Mouse (Mus musculus) forebrain, embryonic 10.5 days (tissue): ENCODE measurements at regions not wholly inside any gene's neighbourhood (a gene's known extent, or its start where the extent isn't known, plus 50 kb on each side); places are given as distances from the start of the nearest gene placed in this dataset.

ENCODE experiments used
- DNase-seq: peaks from one replicate; pipeline ENCODE4 v3.0.0-alpha.2; 2017; ENCODE audit warnings: low spot score; ENCODE audit errors: extremely low spot score
- H3K27ac ChIP-seq: fragments of 300-500 bp; sonication (generic); 2 replicates; pipeline ENCODE4 v1.5.1; 2016; ENCODE audit warnings: mild to moderate bottlenecking
- H3K27me3 ChIP-seq: fragments of 300-500 bp; sonication (generic); 2 replicates; pipeline ENCODE4 v1.6.1; 2016; ENCODE audit warnings: mild to moderate bottlenecking; ENCODE audit not compliant: poor library complexity, severe bottlenecking
- H3K36me3 ChIP-seq: fragments of 300-500 bp; sonication (generic); replicated peaks from 2 replicates; pipeline ENCODE4 v1.6.1; 2016; ENCODE audit warnings: mild to moderate bottlenecking, moderate library complexity
- H3K4me1 ChIP-seq: fragments of 300-500 bp; sonication (generic); 2 replicates; pipeline ENCODE4 v1.6.1; 2016
- H3K4me3 ChIP-seq: fragments of 300-500 bp; sonication (generic); 2 replicates; pipeline ENCODE4 v1.5.1; 2016; ENCODE audit warnings: mild to moderate bottlenecking, moderate library complexity
- H3K9me3 ChIP-seq: fragments of 300-500 bp; sonication (generic); 2 replicates; pipeline ENCODE4 v1.6.1; 2016; ENCODE audit warnings: mild to moderate bottlenecking, moderate library complexity
- WGBS: fragments of 180-500 bp; shearing (Covaris S2); methylation state at CpG from one replicate; pipeline ENCODE4 v1.1.7; 2016; 5-methylcytosine and 5-hydroxymethylcytosine counted together

DNA sequence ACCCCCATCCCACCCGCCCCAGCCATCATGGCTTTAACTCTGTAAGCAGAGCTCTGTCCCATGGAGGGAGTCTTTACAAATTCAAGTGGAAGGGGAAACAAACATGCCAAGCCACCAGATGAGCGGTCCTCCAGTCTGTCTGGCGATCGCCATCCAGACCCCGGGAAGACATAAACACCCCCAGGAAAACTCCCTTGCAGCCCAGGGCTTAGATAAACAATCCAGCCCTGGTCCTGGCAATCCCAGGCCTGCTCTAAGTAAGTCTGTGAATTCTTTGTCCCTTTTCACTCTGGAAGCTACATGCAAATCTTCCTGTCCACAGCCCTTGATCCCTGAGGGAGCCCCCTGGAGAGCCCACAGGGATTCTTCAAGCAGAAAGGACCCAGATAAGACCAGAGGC is 129.2 kb upstream of the Sox11 start:
- no peak for DNase-seq
- Histone ChIP-seq H3K27ac (peak overlapping the region; percentile 66), H3K4me3 (no peak overlapping the region), H3K27me3 (no peaks in the 10 kb centered on the region), H3K4me1 (peaks cover 23% of the 10 kb centered on the region), H3K36me3 (no peaks in the 10 kb centered on the region), H3K9me3 (no peaks in the 10 kb centered on the region)
- 31% methylated on average over 5 of the region's 5 CpGs for WGBS

DNA sequence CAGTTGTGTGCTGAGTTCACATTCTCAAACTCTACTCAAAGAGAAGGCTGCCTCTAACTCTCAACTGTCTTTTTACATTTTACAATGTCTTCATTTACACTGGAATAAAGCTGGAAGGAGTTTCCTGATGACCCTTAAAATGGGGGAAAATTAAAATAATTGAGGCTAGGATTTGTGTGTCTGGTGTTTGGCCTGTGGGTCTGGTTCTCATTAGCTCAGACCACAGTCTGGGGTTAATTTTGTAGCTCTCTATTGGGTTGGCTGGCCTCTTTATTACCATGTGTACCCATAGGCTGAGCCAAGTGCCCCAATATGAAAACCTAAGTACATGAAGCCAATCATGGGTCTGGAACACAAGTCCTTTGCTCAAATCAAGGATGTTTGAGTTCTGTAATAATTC is 128.0 kb upstream of the Sox11 start:
- DNase-seq, result no peak
- peaks cover 33% of the 10 kb centered on the region for H3K4me1 ChIP-seq
- no peaks in the 10 kb centered on the region for H3K27me3 ChIP-seq
- H3K27ac ChIP-seq, result no peak overlapping the region
- no peak overlapping the region for H3K4me3 ChIP-seq
- no peaks in the 10 kb centered on the region for H3K36me3 ChIP-seq
- H3K9me3 ChIP-seq, result no peaks in the 10 kb centered on the region

DNA sequence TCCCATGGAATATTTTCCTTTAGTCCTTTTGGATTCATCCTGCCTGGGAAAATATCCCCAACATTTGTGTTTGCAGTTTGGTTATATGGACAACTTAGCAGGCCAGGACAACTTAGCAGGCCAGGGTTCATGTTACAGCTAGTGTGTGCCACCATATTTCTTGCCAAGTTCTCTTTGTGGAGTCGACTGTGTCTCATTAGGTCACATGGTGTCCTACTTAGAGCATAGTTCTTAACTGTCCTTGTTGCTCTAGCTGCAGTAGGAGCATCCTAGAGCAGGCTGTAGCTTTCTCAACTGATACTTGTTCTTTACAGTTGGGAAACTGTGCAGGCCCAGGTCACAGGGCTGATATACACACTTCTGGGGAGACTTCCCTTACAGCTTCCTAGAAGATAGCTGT is 126.4 kb upstream of the Sox11 start:
- Histone ChIP-seq H3K4me1 (peaks cover 38% of the 10 kb centered on the region), H3K36me3 (no peaks in the 10 kb centered on the region), H3K9me3 (no peaks in the 10 kb centered on the region), H3K27me3 (no peaks in the 10 kb centered on the region), H3K4me3 (no peak overlapping the region), H3K27ac (no peak overlapping the region)
- no peak for DNase-seq
- 95% methylated on average over 1 of the region's 1 CpGs for whole genome bisulfite sequencing

DNA sequence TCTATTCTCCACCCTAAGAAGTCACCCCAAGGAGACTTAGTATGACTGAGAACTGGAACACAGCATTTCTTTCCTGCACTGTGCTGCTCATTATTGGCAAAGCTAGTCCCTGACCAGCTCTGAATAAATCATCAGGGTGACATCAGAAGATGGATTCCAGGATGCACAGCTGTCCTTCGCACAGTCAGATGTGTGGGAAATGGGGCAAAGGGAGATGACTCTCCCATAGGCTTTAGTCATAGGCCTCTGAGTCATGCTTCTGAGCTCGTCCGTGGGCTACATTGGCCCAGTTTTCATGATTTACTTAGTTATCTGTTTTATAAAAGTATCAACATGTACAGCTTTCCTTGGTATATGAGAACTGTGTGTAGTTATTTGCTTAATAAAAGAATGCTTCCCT is 125.8 kb upstream of the Sox11 start:
- DNase-seq, result no peak
- H3K27me3 ChIP-seq, result no peaks in the 10 kb centered on the region
- H3K27ac ChIP-seq, result no peak overlapping the region
- no peaks in the 10 kb centered on the region for H3K9me3 ChIP-seq
- no peaks in the 10 kb centered on the region for H3K36me3 ChIP-seq
- H3K4me1 ChIP-seq, result peaks cover 38% of the 10 kb centered on the region
- H3K4me3 ChIP-seq, result no peak overlapping the region
- 86% methylated on average over 3 of the region's 3 CpGs for WGBS

DNA sequence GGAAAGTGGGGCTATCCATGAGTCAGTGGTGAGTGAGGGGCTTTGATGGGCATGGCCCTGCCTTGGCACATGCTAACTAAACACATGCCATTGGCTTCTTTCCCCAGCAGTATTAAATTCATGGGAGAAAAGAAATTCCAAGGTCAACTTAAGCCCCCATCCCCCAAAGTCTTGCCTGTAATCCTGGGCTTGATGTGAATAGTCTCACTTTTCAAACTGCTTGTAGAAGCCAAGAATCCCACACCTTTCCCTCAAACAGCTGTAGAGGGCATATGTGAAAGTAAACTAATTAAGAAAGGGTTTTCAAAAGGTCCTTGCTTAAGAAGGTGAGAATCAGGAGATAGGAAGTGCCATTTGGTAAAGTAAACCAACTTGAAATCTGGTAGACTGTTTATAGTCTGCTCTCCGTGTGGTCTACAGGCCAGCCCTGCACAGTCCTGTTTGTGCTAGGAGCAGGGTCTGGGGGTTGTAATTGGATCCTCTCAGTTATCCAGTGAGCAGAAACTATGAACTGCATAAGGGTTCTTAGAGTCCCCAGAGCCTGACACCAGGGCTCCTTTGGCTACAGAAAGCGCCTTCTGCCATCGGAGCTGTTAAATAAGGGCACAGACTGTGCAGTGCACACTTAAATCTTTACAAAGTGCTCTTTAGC is 123.3 kb upstream of the Sox11 start:
- Histone ChIP-seq H3K27me3 (no peaks in the 10 kb centered on the region), H3K27ac (no peak overlapping the region), H3K4me3 (no peak overlapping the region), H3K36me3 (no peaks in the 10 kb centered on the region), H3K4me1 (peaks cover 22% of the 10 kb centered on the region), H3K9me3 (no peaks in the 10 kb centered on the region)
- DNase-seq, result no peak
- 57% methylated on average over 3 of the region's 3 CpGs for WGBS

DNA sequence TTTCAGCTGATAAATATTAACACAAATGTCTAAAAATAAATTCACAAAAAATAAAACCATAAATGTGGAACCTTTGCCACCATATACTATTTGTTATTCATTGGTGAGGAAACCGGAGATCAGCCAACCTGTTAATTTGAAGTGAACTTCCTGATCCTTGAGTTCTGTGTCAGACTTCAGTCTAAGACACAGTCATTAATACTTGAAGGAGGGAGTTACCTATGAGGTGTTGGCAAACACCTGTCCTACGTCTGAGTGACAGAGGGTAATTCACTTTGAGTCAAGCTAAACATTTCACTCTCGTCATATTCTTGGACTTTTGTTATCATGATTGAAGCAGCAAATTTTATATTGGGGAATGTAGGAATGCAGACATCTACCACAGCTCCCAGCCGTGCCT is 116.3 kb upstream of the Sox11 start:
- Histone ChIP-seq H3K36me3 (no peaks in the 10 kb centered on the region), H3K4me3 (no peak overlapping the region), H3K27me3 (no peaks in the 10 kb centered on the region), H3K27ac (no peak overlapping the region), H3K4me1 (no peaks in the 10 kb centered on the region), H3K9me3 (peaks cover 15% of the 10 kb centered on the region; the same call in 1 of the 2 replicates)
- 88% methylated on average over 4 of the region's 4 CpGs for WGBS
- DNase-seq, result no peak

DNA sequence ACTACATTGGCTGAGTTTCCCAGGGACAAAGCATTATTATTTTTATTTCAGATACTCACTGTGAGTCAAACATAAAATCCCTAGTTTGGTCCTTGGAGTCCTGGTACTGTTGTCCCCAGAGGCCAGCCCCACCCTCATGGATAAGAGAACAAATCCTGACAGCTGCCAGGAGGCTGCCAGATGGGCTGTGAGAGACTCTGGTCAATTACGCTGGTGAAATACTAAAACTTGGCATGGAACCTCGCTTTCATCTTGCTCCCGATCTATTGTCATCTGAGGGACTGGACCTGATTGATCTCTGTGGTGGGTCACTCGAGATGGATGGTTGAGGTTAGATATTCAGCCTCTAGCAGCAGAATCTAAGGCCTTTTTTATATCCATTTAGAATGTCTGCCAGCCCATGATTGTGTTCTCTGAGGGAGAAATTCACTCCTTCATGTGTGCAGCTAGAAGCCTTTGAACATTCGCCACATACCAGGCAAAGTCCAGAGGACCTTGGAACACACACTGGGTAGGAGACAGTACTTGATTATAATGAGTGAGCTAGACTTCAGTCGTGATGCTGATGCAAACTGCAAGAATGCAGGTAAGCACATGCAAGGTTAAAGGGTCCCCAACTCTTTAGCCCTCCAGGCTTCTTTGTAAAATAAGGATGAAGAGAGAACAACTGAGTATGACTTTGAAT is 95.4 kb upstream of the Sox11 start:
- no peaks in the 10 kb centered on the region for H3K9me3 ChIP-seq
- no peak for DNase-seq
- H3K36me3 ChIP-seq, result no peaks in the 10 kb centered on the region
- no peaks in the 10 kb centered on the region; the same call in 1 of the 2 replicates for H3K4me1 ChIP-seq
- no peaks in the 10 kb centered on the region for H3K27me3 ChIP-seq
- no peak overlapping the region for H3K27ac ChIP-seq
- WGBS, result 68% methylated on average over 6 of the region's 6 CpGs
- H3K4me3 ChIP-seq, result no peak overlapping the region

DNA sequence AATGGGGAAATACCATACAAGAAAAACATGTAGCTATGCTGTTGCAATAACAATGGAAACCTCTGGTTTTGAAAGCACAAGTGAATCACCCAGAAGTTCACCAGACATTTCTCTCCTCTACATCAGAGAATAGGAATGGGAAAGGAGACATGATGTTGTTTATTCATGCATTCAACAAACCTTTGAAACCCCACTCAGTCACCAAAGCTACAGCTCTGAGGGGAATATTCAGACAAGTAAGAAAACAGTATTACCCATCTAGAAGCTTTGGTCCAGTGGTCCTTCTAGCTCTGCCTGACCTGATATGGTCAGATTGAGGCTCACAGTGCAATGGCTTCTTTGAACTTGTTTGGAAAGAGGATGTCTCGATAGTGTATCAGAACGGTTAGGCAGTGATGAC is 89.0 kb upstream of the Sox11 start:
- Histone ChIP-seq H3K4me3 (no peak overlapping the region), H3K9me3 (no peaks in the 10 kb centered on the region), H3K4me1 (no peaks in the 10 kb centered on the region), H3K27ac (no peak overlapping the region), H3K27me3 (no peaks in the 10 kb centered on the region), H3K36me3 (no peaks in the 10 kb centered on the region)
- 89% methylated on average over 2 of the region's 2 CpGs for WGBS
- DNase-seq, result no peak

DNA sequence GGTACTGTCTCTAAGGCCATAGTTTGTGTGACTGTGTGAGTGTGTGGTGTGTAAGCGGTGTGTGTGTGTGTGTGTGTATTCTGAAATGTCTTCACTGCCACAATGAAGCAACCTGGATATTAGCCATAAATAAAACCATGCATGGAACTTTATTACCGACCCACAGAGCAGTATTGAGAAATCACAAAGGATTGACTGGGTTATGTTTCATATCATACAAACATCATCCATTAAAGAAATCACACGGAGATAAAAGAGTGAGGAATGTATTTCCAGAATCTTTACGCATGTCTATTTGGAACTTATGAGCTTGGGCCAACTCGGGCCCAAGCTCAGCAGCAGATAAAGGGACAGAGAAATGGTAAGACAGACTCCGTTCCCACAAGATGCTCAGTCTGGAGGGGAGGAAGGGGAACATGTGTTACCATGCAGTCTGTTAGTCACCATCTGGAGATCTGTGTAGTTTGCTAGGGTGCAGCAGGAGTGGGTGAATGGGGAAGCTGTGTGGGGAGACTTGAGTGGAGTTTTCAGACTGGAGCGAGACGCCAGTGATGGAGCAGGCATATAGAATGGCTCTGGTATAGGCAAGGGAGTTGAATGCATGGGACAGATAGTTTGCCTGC is 75.1 kb upstream of the Sox11 start:
- Histone ChIP-seq H3K27ac (no peak overlapping the region), H3K27me3 (no peaks in the 10 kb centered on the region), H3K4me1 (no peaks in the 10 kb centered on the region), H3K9me3 (no peaks in the 10 kb centered on the region), H3K36me3 (no peaks in the 10 kb centered on the region), H3K4me3 (no peak overlapping the region)
- 93% methylated on average over 8 of the region's 8 CpGs for WGBS
- DNase-seq, result no peak

DNA sequence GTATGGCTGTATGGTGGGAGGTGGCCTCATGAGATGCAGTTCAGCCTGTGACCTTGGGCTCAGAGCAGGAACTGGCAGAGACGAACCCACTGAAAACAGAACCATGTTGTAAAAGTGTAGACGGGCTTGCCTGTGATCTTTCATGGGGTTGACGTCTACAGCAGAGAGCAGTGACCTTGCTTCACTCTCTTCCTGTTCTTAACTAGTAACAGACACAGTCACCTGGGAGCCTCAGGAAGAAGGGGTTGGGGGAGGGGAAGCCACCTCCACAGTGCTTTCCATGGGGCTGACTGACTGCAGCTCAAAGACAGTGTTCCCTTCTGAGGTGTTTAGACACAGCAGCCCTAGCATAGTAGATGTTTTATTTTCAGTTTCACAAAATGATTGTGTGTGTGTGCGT is 68.2 kb upstream of the Sox11 start:
- Histone ChIP-seq H3K9me3 (no peaks in the 10 kb centered on the region), H3K27ac (no peak overlapping the region), H3K27me3 (no peaks in the 10 kb centered on the region), H3K36me3 (no peaks in the 10 kb centered on the region), H3K4me1 (peaks cover 3% of the 10 kb centered on the region), H3K4me3 (no peak overlapping the region)
- WGBS, result 63% methylated on average over 4 of the region's 4 CpGs
- DNase-seq, result no peak

DNA sequence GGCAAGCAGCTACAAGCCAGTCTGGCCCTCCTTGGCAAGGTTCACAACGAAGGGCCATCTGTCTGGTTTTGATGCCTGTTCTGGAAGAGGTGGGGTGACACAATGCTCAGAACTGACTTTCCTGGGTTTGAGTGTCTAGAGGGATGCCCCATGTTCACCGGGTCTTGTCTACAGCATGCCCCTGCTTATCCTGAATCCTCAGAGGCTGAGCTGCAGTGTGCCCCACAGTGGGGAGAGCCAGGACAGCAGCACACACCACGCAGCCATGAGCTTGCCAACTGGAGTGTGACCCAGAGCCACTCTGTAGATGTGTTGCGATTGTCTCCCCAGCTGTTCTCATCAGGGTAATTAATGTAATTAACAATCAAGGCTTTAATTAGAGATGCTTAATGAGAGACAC is 66.1 kb upstream of the Sox11 start:
- Histone ChIP-seq H3K27ac (no peak overlapping the region), H3K9me3 (no peaks in the 10 kb centered on the region), H3K36me3 (no peaks in the 10 kb centered on the region), H3K4me1 (peaks cover 3% of the 10 kb centered on the region), H3K27me3 (no peaks in the 10 kb centered on the region), H3K4me3 (no peak overlapping the region)
- 65% methylated on average over 4 of the region's 4 CpGs for WGBS
- DNase-seq, result no peak

DNA sequence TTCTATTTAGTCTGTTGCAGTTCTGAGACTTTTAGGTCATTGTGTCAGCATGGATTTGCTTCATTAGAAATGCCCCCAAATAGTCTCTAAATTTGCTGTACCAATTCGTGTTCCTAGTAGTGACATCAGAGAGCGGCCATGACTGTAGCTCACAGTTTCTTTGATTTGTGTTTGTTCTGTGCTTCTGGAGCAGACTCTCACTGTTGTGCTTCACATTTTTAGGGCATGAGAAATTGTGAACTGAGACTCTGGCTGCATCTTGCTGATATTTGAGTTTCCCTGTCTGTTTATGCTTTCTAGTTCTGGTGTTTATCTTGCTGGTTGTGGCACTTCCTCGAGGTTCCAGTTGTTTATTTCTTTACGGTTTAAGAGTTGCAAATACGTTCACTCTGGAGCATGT is 57.0 kb upstream of the Sox11 start:
- no peaks in the 10 kb centered on the region for H3K4me1 ChIP-seq
- H3K36me3 ChIP-seq, result no peaks in the 10 kb centered on the region
- no peaks in the 10 kb centered on the region for H3K27me3 ChIP-seq
- DNase-seq, result no peak
- WGBS, result 87% methylated on average over 5 of the region's 5 CpGs
- no peak overlapping the region for H3K27ac ChIP-seq
- no peaks in the 10 kb centered on the region for H3K9me3 ChIP-seq
- no peak overlapping the region for H3K4me3 ChIP-seq
